Mouse (Mus musculus) megakaryocyte, embryonic 14.5 days (primary cell): ENCODE measurements around the gene Itga7.

Experiments
- FLI1 ChIP-seq: IDR thresholded peaks from 2 replicates; pipeline ENCODE4 v1.6.1; 2012; ENCODE audit warnings: low read length, inconsistent platforms, mixed read lengths
- GATA1 ChIP-seq: IDR thresholded peaks from 3 replicates; pipeline ENCODE4 v1.6.1; 2012; ENCODE audit warnings: mixed read lengths, low read length, inconsistent platforms, borderline replicate concordance

DNA sequence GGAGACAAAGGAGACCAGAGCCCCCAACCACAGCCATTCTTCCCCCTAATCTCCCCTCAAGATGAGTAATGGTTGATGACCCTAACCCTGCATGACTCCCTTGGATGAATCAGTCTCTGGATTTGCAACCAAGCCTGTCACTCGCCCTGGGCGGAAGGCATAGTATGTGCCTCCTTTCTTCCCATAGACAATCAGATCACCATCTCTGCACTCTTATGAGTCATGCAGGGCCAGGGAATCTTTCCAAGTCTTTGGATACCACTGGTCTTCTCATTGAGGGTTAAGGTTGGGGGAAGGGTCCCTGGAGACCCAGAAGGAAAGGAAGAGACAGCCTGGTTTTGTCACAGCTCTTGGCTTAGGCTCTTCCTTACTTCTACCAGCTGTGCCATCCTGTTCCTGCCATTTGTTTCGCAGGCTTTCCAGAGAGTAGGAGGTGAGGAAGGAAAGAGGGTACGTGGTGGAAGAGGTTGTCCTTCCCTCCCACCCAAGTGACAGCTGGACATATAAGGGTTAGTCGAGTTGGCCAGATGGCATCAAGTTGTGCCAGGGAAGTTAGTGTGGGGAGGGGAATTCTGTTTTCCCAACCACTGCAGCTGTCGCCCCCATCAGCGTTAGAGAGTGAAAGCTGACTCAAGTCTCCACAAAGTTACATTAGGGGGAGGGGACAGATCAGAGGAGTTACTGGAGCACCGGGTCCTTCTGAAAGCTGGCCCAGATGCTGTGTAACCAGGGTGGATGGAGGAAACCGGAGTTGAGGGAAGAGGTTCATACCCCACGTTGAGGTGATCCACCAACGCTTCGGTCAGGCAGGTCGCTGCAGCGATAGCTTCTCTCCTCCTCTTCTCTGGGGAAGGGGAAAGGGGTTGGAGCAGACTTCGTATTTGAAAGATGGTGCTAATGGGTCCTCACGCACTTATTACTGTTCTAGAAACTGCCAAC lies 11.5 kb upstream of the Itga7 start:
- TF ChIP-seq GATA1: no peak
- no peak for TF ChIP-seq FLI1
